Mouse (Mus musculus) liver, embryonic 16.5 days (tissue): Measurements from ENCODE around the gene Pcnx2. TPM values are rescaled to one million over a fixed set of nuclear protein-coding genes. Genes with fewer than 3 reads are reported as not detected.

ENCODE experiments used
- ATAC-seq: fragments of 200-750 bp; cut with Nextera tagmentation; 2 replicates; pipeline ENCODE4 v1.8.0; 2017; ENCODE audit warnings: low read depth, mild to moderate bottlenecking, moderate number of reproducible peaks, moderate library complexity
- H3K27ac ChIP-seq: fragments of 300-500 bp; sonication (generic); 2 replicates; pipeline ENCODE4 v1.5.1; 2014; ENCODE audit warnings: mild to moderate bottlenecking, low read length
- H3K27me3 ChIP-seq: fragments of 300-500 bp; sonication (generic); 2 replicates; pipeline ENCODE4 v1.6.1; 2014; ENCODE audit warnings: low read depth, low read length, mixed read lengths; ENCODE audit not compliant: control insufficient read depth, insufficient read depth
- H3K36me3 ChIP-seq: fragments of 300-500 bp; sonication (generic); 2 replicates; pipeline ENCODE4 v1.6.1; 2014; ENCODE audit warnings: mild to moderate bottlenecking; ENCODE audit not compliant: control insufficient read depth, insufficient read depth
- H3K4me1 ChIP-seq: fragments of 300-500 bp; sonication (generic); 2 replicates; pipeline ENCODE4 v1.6.1; 2014; ENCODE audit warnings: low read depth, low read length, mixed read lengths; ENCODE audit not compliant: control insufficient read depth
- H3K4me2 ChIP-seq: fragments of 300-500 bp; sonication (generic); 2 replicates; pipeline ENCODE4 v1.6.1; 2014; ENCODE audit warnings: low read depth, low read length, mixed read lengths
- H3K4me3 ChIP-seq: fragments of 300-500 bp; sonication (generic); 2 replicates; pipeline ENCODE4 v1.5.1; 2014; ENCODE audit warnings: low read depth, mild to moderate bottlenecking, low read length
- H3K9ac ChIP-seq: fragments of 300-500 bp; sonication (generic); 2 replicates; pipeline ENCODE4 v1.6.1; 2014; ENCODE audit warnings: low read depth, low read length
- H3K9me3 ChIP-seq: fragments of 300-500 bp; sonication (generic); replicated peaks from 2 replicates; pipeline ENCODE4 v1.6.1; 2016; ENCODE audit warnings: low read length; ENCODE audit not compliant: control insufficient read depth
- WGBS: fragments of 180-500 bp; shearing (Covaris S2); extraction: QIAGEN DNeasy Blood & Tissue Kit; methylation state at CpG from one replicate; pipeline ENCODE4 v1.1.7; 2014; ENCODE audit not compliant: insufficient replicate concordance; 5-methylcytosine and 5-hydroxymethylcytosine counted together
- polyA plus RNA-seq: library from polyadenylated mRNA; unstranded; fragments of >200 nt; fragmentation: Nextera tagmentation; extraction: Ambion mirVana; gene quantifications from 2 replicates; pipeline ENCODE4 v1.2.1, GENCODE M21; 2015

Gene Pcnx2
- polyA plus RNA-seq, 1 experiment from 2014 or later = 0.07 TPM

- no peak overlapping the region for H3K9ac ChIP-seq
- H3K4me1 ChIP-seq = no peaks in the 10 kb centered on the region
- WGBS = 15% methylated on average over 5 of the region's 5 CpGs
- ATAC-seq = no peak
- no peaks in the 10 kb centered on the region for H3K9me3 ChIP-seq
- H3K36me3 ChIP-seq = no peaks in the 10 kb centered on the region
- H3K4me3 ChIP-seq = no peak overlapping the region
- H3K27me3 ChIP-seq = no peaks in the 10 kb centered on the region
- H3K4me2 ChIP-seq = no peak overlapping the region
- no peak overlapping the region for H3K27ac ChIP-seq
These were observed 44.8 kb downstream of the Pcnx2 start for GRCm38 (mm10) chr8:125853300-125853699.

- no peak overlapping the region for H3K4me2 ChIP-seq
- no peak overlapping the region for H3K9ac ChIP-seq
- no peak for ATAC-seq
- H3K36me3 ChIP-seq = no peaks in the 10 kb centered on the region
- 40% methylated on average over 4 of the region's 4 CpGs for WGBS
- H3K27ac ChIP-seq = no peak overlapping the region
- H3K4me1 ChIP-seq = no peaks in the 10 kb centered on the region
- no peaks in the 10 kb centered on the region for H3K9me3 ChIP-seq
- no peak overlapping the region for H3K4me3 ChIP-seq
- no peaks in the 10 kb centered on the region for H3K27me3 ChIP-seq
These were observed 48.9 kb downstream of the Pcnx2 start for GRCm38 (mm10) chr8:125849181-125849580.

- Histone ChIP-seq H3K4me3 (no peak overlapping the region), H3K9ac (no peak overlapping the region), H3K4me1 (no peaks in the 10 kb centered on the region), H3K9me3 (no peaks in the 10 kb centered on the region), H3K4me2 (no peak overlapping the region), H3K27ac (no peak overlapping the region), H3K27me3 (no peaks in the 10 kb centered on the region), H3K36me3 (no peaks in the 10 kb centered on the region)
- 56% methylated on average over 12 of the region's 12 CpGs for WGBS
- no peak for ATAC-seq
These were observed 50.3 kb downstream of the Pcnx2 start for GRCm38 (mm10) chr8:125847842-125848241.

GRCm38 (mm10) chr8:125845281-125845680 lies 52.8 kb downstream of the Pcnx2 start:
- ATAC-seq = no peak
- Histone ChIP-seq H3K27ac (no peak overlapping the region), H3K4me1 (no peaks in the 10 kb centered on the region; the same call in 1 of the 2 replicates), H3K4me3 (no peak overlapping the region), H3K4me2 (no peak overlapping the region), H3K9ac (no peak overlapping the region), H3K36me3 (no peaks in the 10 kb centered on the region), H3K27me3 (no peaks in the 10 kb centered on the region), H3K9me3 (no peaks in the 10 kb centered on the region)
- WGBS = 73% methylated on average over 16 of the region's 16 CpGs

GRCm38 (mm10) chr8:125843122-125843836 lies 54.8 kb downstream of the Pcnx2 start:
- Histone ChIP-seq H3K9me3 (no peaks in the 10 kb centered on the region), H3K27ac (no peak overlapping the region), H3K4me3 (no peak overlapping the region), H3K27me3 (no peaks in the 10 kb centered on the region), H3K36me3 (no peaks in the 10 kb centered on the region), H3K4me2 (no peak overlapping the region), H3K9ac (no peak overlapping the region), H3K4me1 (no peaks in the 10 kb centered on the region; the same call in 1 of the 2 replicates)
- WGBS = 69% methylated on average over 15 of the region's 15 CpGs
- no peak for ATAC-seq

- H3K4me3 ChIP-seq = no peak overlapping the region
- no peaks in the 10 kb centered on the region for H3K9me3 ChIP-seq
- 46% methylated on average over 7 of the region's 7 CpGs for WGBS
- no peaks in the 10 kb centered on the region for H3K27me3 ChIP-seq
- H3K4me2 ChIP-seq = no peak overlapping the region
- H3K36me3 ChIP-seq = no peaks in the 10 kb centered on the region
- H3K27ac ChIP-seq = no peak overlapping the region
- peak; percentile 68 for ATAC-seq
- H3K9ac ChIP-seq = no peak overlapping the region
- no peaks in the 10 kb centered on the region; the same call in 1 of the 2 replicates for H3K4me1 ChIP-seq
These were observed 56.0 kb downstream of the Pcnx2 start for GRCm38 (mm10) chr8:125842158-125842557.

- H3K9me3 ChIP-seq = no peaks in the 10 kb centered on the region
- no peak for ATAC-seq
- no peaks in the 10 kb centered on the region for H3K4me1 ChIP-seq
- H3K27me3 ChIP-seq = no peaks in the 10 kb centered on the region
- 29% methylated on average over 2 of the region's 2 CpGs for WGBS
- H3K27ac ChIP-seq = no peak overlapping the region
- no peak overlapping the region for H3K4me2 ChIP-seq
- no peaks in the 10 kb centered on the region for H3K36me3 ChIP-seq
- H3K9ac ChIP-seq = no peak overlapping the region
- no peak overlapping the region for H3K4me3 ChIP-seq
These were observed 73.4 kb downstream of the Pcnx2 start for GRCm38 (mm10) chr8:125824688-125825087.

GRCm38 (mm10) chr8:125823719-125824118 lies 74.4 kb downstream of the Pcnx2 start:
- no peaks in the 10 kb centered on the region for H3K36me3 ChIP-seq
- 19% methylated on average over 12 of the region's 12 CpGs for WGBS
- no peak overlapping the region for H3K4me3 ChIP-seq
- H3K27ac ChIP-seq = no peak overlapping the region
- ATAC-seq = no peak
- no peak overlapping the region for H3K4me2 ChIP-seq
- H3K9me3 ChIP-seq = no peaks in the 10 kb centered on the region
- no peaks in the 10 kb centered on the region for H3K27me3 ChIP-seq
- no peaks in the 10 kb centered on the region for H3K4me1 ChIP-seq
- no peak overlapping the region for H3K9ac ChIP-seq

GRCm38 (mm10) chr8:125822065-125822464 lies 76.1 kb downstream of the Pcnx2 start:
- Histone ChIP-seq H3K4me1 (no peaks in the 10 kb centered on the region), H3K9me3 (no peaks in the 10 kb centered on the region), H3K4me3 (no peak overlapping the region), H3K4me2 (no peak overlapping the region), H3K36me3 (no peaks in the 10 kb centered on the region), H3K27me3 (no peaks in the 10 kb centered on the region), H3K9ac (no peak overlapping the region), H3K27ac (no peak overlapping the region)
- 73% methylated on average over 14 of the region's 14 CpGs for WGBS
- ATAC-seq = no peak
